Mouse (Mus musculus): Measurements from ENCODE around the gene Rps27.

Rps27 gene

GRCm38 (mm10) chr3:90231507-90232333 lies 18.3 kb upstream of the Rps27 start, which contains the start of gene Jtb:
Gene Jtb (plus strand): TSS chr3:90231597.
- DNase-seq (ENCODE audit: low read depth in 1 of 2, low spot score in 2 of 2), result peak; percentile 78 to 83

DNA sequence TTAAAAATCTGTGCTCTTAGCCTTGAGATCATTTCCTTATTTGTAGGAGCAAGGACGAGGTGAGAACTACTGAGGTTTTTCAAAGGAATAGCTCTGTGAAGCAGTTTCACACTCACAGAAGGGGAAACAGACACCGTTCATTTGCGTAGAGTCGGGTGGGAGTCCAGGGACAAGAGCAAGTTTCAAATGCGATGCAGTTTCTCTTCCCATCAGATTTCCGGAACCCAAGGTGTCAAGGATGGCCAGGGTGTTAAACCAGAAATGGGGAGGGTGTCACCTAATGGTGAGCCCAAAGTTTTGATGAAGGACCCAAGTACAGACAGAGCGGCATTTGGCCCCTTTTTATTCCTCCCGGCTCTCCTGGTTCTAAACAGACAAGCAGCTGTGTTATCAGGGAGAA lies 17.6 kb upstream of the Rps27 start:
- DNase-seq (ENCODE audit: low read depth in 1 of 2, low spot score in 2 of 2), result no peak

DNA sequence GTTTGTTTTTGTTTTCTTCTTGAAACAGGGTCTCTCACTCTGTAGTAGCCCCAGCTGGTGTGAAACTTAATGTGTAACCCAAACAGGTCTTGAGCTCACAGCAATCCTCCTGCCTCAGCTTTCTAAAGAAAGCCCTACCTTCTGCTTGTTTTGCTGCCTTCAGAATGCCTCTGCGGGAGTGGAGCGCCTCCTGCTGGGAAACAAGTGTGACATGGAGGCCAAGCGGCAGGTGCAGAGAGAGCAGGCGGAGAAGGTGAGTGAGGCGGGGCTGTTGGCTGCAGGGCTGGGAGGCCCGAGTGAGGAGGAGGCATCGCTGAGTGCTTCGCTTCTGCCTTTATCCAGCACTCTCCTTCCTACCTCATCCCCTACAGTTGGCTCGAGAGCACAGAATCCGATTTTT lies 10.9 kb upstream of the Rps27 start:
- no peak for DNase-seq (ENCODE audit: low read depth in 1 of 2, low spot score in 2 of 2)

- DNase-seq (ENCODE audit: low read depth in 1 of 2, low spot score in 2 of 2), result no peak
Measured at GRCm38 (mm10) chr3:90222941-90223340, 9.5 kb upstream of the Rps27 start.

- DNase-seq (ENCODE audit: low read depth in 1 of 2, low spot score in 2 of 2), result no peak
Measured at GRCm38 (mm10) chr3:90222455-90222854, 9.0 kb upstream of the Rps27 start.

DNA sequence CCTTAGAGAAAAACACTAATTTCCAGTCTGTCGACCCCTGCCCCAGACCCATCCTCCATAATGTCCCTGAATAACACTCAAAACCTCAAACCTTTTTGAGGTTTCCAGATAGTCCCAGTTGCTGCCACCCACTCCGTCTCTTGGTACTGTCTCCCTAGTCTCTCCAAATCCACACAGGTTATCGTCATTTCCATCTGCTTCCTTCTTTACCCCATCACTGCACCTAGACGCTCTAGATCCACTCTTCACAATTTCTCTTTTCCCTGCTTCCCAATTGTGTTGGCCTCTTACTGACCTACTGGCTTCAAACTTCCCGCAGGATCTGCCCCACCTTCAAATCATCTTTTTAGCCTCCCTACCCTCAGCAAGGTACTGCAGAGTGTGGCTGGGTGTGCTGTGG lies 7.7 kb upstream of the Rps27 start:
- DNase-seq (ENCODE audit: low read depth in 1 of 2, low spot score in 2 of 2), result no peak

DNA sequence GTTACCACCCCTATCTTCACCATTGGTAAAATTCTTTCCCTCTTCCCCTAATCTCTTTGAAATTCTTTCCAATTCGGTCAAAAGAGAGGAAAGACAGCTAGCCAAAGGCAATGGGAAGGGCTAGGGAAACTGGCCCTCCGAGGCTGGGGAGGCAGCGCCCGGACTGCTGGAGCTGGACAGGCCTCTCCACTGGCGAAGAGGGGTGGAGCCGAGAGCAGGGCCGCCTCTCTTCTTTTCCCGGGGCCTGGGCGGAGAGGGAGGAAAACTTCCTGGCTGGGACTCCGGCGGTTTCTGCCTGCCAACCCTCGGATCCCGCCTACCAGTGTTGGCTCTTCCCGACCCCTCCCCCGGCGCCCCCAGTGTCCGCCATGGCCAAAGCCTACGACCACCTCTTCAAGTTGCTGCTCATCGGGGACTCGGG lies 7.1 kb upstream of the Rps27 start:
- no peak for DNase-seq (ENCODE audit: low read depth in 1 of 2, low spot score in 2 of 2)

DNA sequence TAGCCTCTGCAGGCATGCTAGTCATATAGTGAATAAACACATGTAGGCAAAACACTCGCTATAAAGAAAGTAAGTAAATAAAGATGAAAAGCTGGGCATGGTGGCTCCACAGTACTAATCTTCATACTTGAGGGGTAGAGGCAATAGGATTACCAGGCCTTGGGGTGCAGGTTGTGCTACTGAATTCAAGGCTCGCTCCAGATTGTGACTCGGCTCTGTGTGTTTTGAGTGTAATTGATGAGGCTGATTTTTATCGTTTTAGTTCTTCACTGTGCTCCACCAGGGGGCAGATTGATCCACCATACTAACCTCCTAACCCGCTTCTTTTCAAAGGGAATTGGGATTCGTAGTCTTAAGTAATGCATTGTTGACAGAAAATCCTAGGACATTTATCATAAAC lies 6.6 kb upstream of the Rps27 start:
- no peak for DNase-seq (ENCODE audit: low read depth in 1 of 2, low spot score in 2 of 2)

DNA sequence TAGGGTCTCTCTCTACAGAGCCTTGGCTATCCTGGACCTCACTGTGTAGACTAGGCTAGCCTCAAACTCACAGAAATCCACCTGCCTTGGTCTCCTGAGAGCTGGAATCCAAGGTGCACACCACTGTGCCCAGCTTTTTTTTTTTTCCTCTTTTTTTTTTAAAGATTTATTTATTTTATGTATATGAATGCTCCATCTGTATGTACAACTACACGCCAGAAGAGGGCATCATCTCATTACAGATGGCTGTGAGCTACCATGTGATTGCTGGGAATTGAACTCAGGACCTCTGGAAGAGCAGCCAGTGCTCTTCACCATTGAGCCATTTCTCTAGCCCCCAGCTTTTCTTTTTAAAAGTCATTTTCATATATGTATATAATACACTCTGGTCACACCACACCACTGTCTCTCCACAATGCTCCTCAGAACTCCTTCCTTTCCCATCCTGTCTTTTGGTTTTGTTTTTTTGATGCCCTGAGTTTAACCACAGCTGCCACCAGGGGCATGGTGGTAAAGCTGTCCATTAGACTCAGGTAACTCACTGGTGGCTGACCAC lies 2.5 kb upstream of the Rps27 start:
- no peak for DNase-seq (ENCODE audit: low read depth in 1 of 2, low spot score in 2 of 2)

DNA sequence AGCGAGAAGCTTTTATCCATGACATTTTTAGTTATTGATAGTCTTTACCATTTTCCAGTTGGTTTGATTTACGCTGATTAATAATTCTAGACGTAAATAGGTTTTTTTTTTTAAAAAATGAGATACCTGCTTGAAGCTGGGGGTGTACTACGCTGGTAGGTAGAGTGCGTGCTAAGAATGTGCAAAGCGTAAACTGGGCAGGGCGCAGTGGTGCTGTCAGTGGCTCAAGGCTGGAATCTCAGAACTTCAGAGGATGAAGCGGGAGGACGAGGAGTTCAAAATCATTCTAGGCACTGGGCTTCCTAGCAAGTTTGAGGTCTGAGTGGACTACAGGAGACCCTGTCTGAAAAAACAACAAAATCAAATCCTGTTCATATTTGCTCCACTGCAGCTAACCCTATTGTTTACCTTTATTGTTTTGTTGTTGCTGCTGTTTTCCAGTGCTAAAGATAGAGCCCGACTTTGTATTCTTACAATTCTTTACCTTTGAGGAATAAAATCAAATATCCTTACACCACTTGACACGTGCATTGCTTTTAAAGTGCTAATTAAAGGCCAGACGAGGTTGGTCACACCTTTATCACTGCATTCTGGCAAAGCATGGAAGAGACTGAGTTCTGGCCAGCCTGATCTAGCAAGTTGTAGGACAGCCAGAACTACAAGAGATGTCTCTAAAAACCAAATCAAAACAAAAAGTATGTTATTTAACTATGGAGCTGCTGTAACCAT lies 669 bp upstream of the Rps27 start:
- no peak for DNase-seq (ENCODE audit: low read depth in 1 of 2, low spot score in 2 of 2)

DNA sequence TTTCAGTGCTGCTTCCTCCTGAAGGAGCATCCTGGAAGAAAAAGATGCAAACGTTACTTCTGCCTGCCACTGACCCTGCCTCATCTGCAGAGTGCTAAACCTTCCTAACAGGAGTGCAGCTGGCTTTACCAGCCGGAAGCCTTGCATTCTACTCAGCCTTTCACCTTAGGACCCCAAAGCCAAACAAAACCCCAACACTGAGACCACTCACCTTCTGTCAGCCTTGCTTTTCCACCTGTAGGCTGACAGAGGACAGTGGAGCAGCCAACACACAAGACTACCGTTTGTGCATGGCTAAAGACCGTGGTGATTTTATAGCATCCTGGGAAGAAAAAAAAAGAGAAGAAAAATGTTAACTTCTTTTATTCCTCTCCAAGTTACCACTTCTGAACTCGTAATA lies 728 bp downstream of the Rps27 start:
- DNase-seq (ENCODE audit: low read depth in 1 of 2, low spot score in 2 of 2), result no peak

DNA sequence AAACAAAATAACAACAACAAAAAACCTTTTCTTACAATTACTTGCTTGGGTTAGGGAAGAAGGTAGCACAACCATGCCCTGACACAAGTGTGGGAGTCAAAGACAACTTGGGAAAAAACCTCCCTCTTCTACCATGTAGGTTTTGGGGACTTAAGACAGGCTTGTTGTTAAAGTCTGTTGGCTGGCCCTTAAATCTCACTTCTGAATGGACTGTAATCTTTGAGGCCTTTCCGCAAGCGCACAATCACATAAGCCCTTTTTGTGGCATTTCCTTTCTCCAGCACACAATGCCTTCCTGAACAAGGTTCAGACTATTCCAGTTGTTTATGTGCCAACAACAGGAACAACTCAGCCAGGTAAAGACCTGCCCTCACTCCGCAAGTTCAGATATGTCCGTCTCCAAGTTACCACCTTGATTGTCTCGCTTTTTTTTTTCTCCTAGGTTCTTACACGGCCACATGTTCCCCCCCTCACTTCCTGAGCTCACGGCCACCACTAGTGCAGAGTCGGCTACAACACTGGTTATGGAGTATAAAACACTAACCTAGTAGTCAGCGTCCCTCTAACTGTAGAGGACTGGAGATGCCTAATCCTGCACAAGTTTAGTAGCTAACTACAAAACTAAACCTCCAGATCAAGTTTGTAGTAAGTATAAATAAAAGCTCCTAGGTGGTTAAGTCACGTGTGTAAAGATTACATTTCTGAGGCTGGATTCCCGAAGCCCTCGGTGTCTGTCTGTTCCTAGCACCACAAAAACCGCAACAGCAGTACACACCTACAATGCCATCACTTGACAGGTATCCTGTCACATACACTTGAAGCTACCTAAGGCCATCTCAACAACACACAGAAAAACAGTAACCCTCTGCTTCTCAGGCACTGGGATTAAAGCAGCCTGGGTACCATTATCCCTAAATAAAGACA lies 1.7 kb downstream of the Rps27 start:
- no peak for DNase-seq (ENCODE audit: low read depth in 1 of 2, low spot score in 2 of 2)

DNA sequence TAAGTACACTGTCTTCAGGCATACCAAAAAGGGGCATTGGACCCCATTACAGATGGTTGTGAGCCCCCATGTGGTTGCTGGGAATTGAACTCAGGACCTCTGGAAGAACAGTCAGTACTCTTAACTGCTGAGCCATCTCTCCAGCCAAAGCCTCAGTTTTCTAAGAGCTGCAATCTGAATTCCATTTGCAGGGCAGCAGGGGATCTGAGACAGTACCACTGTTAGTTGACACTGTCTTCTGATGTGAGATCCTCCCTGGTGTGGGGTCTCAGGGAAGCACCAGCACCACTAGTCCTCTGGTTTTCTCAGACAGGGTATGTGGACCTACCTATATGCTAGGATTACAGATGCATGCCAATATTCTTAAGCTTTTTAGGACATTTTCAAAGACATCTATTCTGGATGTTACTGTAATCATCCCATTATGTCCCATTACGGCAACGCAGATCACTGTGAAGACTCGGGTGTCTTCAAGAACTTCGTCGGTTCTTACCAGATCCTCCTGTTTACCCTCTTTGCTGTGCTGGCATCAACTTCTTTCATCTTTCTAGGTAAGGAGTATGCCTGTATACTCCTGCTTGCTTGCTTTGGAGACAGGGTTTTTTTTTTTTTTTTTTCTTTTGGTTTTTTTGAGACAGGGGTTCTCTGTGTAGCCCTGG lies 3.4 kb downstream of the Rps27 start:
- DNase-seq (ENCODE audit: low read depth in 1 of 2, low spot score in 2 of 2), result no peak

DNA sequence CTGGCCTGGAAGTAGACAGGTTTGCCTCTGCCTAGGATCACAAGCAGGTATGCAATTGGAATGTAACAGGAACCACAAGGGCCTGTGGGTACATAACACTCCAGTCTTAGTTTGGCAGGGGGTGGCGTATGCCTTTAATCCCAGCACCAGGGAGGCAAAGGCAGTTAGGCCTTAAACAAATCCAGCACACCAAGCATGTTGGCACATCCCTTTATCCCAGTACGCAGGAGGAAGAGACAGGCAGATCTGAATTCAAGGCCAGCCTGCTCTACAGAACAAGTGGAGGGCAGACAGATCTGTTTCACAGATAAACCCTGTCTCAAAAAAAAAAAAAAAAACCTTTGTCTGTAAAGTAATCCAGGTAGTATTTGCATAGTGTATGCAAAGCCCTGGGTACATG lies 4.8 kb downstream of the Rps27 start:
- DNase-seq (ENCODE audit: low read depth in 1 of 2, low spot score in 2 of 2), result no peak

- no peak for DNase-seq (ENCODE audit: low read depth in 1 of 2, low spot score in 2 of 2)
Measured at GRCm38 (mm10) chr3:90204582-90204981, 8.9 kb downstream of the Rps27 start.

DNA sequence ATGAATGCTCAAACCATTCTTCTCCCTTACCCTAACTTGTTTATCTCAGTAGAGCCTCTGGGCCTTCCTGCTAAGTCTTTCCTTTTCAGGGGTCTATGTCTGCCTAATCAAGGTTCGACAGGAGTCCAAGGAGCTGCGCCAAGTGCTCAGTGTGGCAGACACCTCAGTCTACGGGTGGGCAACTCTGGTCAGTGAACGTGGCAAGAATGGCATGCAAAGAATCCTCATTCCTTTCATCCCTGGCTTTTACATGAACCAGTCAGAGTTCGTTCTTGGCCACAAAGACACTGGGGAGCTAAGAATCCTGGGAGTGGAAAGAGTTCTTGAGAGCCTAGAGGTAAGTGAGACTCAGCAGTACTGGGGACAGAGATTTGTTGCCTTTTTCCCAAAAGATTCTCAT lies 9.8 kb downstream of the Rps27 start:
- DNase-seq (ENCODE audit: low read depth in 1 of 2, low spot score in 2 of 2), result no peak

DNA sequence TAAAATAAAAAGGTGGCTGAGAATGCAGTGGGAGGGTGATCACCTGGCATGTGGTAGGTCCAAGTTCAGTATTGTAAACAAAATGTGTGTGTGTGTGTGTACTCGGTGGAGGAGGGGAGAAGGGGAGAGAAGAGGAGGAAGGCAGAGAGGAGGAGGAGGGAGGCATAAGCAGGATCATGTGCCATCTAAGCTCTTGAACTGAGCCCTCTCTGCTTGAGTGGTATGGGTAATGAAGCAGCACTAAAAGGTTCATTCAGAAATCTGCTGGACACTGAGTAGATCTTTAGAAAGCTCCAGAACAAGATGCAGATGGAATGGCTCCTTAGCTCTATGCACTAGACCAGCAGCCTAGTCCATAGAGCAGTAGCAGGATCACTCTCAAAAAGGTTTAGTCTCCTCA lies 10.6 kb downstream of the Rps27 start:
- no peak for DNase-seq (ENCODE audit: low read depth in 1 of 2, low spot score in 2 of 2)

- no peak for DNase-seq (ENCODE audit: low read depth in 1 of 2, low spot score in 2 of 2)
Measured at GRCm38 (mm10) chr3:90197548-90197947, 15.9 kb downstream of the Rps27 start.

DNA sequence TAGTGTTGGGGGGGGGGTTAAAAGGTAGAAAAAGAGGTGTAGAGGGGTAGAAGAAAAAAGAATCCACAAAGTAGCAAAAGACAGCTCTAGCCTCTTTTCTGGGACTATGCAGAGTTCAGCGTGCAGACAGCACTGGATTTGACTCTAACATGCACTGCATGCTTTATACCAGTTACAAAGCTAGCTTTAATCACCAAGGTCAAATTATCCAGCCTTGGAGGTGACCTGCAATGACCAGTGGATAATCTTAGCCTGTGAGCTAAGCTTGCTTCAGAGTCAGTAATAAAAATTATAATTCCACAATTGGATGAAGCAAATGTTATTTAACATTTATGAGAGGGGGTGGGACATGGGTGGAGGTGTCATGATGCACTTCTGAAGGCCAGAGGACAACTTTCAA lies 17.8 kb downstream of the Rps27 start:
- no peak for DNase-seq (ENCODE audit: low read depth in 1 of 2, low spot score in 2 of 2)

GRCm38 (mm10) chr3:90194759-90195158 lies 18.7 kb downstream of the Rps27 start:
- DNase-seq (ENCODE audit: low read depth in 1 of 2, low spot score in 2 of 2), result no peak

All from monocyte, adult 2 months (primary cell).